Mouse (Mus musculus) neural tube, embryonic 15.5 days (tissue): ENCODE measurements around the gene Rtp3. TPM values are rescaled to one million over a fixed set of nuclear protein-coding genes. Genes with fewer than 3 reads are reported as not detected.

ENCODE experiments used
- ATAC-seq: fragments of 200-750 bp; cut with Nextera tagmentation; 2 replicates; pipeline ENCODE4 v1.8.0; 2017; ENCODE audit warnings: mild to moderate bottlenecking, moderate TSS enrichment, moderate library complexity; ENCODE audit not compliant: low FRiP score
- H3K27ac ChIP-seq: fragments of 300-500 bp; sonication (generic); replicated peaks from 2 replicates; pipeline ENCODE4 v1.5.1; 2015; ENCODE audit warnings: mild to moderate bottlenecking, inconsistent platforms
- H3K27me3 ChIP-seq: fragments of 300-500 bp; sonication (generic); replicated peaks from 2 replicates; pipeline ENCODE4 v1.6.1; 2015; ENCODE audit warnings: inconsistent platforms
- H3K36me3 ChIP-seq: fragments of 300-500 bp; sonication (generic); 2 replicates; pipeline ENCODE4 v1.6.1; 2015; ENCODE audit warnings: inconsistent platforms
- H3K4me1 ChIP-seq: fragments of 300-500 bp; sonication (generic); 2 replicates; pipeline ENCODE4 v1.6.1; 2015; ENCODE audit warnings: inconsistent platforms
- H3K4me2 ChIP-seq: fragments of 300-500 bp; sonication (generic); 2 replicates; pipeline ENCODE4 v1.6.1; 2015; ENCODE audit warnings: inconsistent platforms, mild to moderate bottlenecking, moderate library complexity
- H3K4me3 ChIP-seq: fragments of 300-500 bp; sonication (generic); replicated peaks from 2 replicates; pipeline ENCODE4 v1.5.1; 2015; ENCODE audit warnings: mild to moderate bottlenecking, inconsistent platforms
- H3K9ac ChIP-seq: fragments of 300-500 bp; sonication (generic); replicated peaks from 2 replicates; pipeline ENCODE4 v1.6.1; 2015; ENCODE audit warnings: mild to moderate bottlenecking, inconsistent platforms
- H3K9me3 ChIP-seq: fragments of 300-500 bp; sonication (generic); replicated peaks from 2 replicates; pipeline ENCODE4 v1.6.1; 2016; ENCODE audit warnings: inconsistent platforms
- WGBS: fragments of 180-500 bp; shearing (Covaris S2); methylation state at CpG from one replicate; pipeline ENCODE4 v1.1.7; 2015; ENCODE audit warnings: mixed read lengths; 5-methylcytosine and 5-hydroxymethylcytosine counted together
- polyA plus RNA-seq: library from polyadenylated mRNA; unstranded; fragments of >200 nt; fragmentation: Nextera tagmentation; extraction: Ambion mirVana; gene quantifications from 2 replicates; pipeline ENCODE4 v1.2.1, GENCODE M21; 2015

Rtp3 gene
- polyA plus RNA-seq, 1 experiment from 2014 or later = 0.10 TPM

DNA sequence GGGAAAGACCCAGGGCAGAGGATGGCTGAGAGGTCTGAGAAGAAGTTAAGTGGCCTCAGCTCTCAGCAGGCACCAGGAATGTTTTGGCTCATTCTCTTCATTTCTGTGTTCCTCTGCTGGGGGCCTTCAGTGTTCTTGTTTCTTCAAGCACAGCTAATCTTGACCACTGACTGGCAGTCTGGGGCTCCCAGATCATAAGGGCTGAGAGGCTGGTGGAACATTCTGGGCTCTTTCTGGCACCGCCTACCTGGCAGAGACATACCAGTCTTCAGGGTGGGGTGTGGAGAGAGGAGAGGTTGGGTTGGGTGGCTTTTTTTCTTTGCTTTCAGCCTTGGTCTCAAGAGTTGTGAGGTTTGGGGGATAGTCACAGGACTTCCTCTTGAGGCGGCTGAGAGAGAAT, 8.7 kb upstream of the Rtp3 start:
- Histone ChIP-seq H3K9me3 (no peaks in the 10 kb centered on the region), H3K4me1 (no peaks in the 10 kb centered on the region), H3K36me3 (no peaks in the 10 kb centered on the region), H3K27ac (no peak overlapping the region), H3K9ac (no peak overlapping the region), H3K4me2 (no peak overlapping the region), H3K27me3 (no peaks in the 10 kb centered on the region), H3K4me3 (no peak overlapping the region)
- no peak for ATAC-seq
- WGBS = 88% methylated on average over 2 of the region's 2 CpGs

DNA sequence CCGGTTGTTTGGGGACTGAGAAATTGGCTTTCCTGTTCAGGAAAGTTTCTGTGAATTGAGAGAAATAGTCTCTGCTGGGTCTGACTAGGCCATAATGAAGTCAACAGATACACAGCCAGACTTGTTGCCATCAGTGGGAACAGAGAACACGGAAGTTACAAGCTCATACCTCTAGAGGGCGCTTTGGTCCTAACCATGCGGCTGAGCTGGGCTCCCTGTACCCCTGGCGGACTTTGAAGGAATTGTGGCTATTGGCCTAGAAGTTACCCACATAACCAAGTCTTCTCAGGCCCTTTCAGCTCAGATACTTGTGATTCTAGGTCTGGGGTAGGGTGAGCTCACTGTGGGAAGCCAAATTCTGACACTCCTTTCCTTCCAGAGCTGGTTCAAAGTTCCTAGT, 6.9 kb upstream of the Rtp3 start:
- ATAC-seq = no peak
- H3K4me3 ChIP-seq = no peak overlapping the region
- H3K9me3 ChIP-seq = no peaks in the 10 kb centered on the region
- no peak overlapping the region for H3K27ac ChIP-seq
- no peaks in the 10 kb centered on the region for H3K27me3 ChIP-seq
- no peak overlapping the region for H3K9ac ChIP-seq
- 4% methylated on average over 5 of the region's 5 CpGs for WGBS
- H3K4me1 ChIP-seq = no peaks in the 10 kb centered on the region
- H3K36me3 ChIP-seq = no peaks in the 10 kb centered on the region
- H3K4me2 ChIP-seq = no peak overlapping the region

DNA sequence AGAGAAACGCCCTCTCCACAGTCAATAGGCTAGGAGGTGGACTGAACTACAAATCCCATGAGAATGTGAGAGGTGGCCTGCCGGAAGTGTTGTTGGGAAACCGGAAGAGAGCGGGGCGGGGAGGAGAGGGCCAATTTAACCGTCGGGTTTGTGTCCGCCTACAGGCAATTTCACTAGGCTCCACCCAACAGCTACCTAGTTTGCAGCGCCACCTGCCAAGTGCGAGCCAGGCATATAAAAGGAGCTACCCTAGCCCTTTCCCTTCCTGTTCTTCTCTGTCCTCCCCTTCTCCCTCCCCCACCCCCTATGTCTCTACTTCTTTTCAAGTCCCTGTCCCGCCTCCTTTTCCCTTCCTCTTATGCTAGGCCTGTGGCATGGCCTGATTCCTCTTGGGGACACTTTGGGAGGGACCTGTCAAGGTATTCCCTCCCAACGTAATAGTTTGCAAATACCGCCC, 4.4 kb upstream of the Rtp3 start:
- Histone ChIP-seq H3K9ac (no peak overlapping the region), H3K4me2 (peak overlapping the region; percentile 57), H3K27ac (peak overlapping the region; percentile 60), H3K27me3 (no peaks in the 10 kb centered on the region), H3K4me3 (peak overlapping the region; percentile 44), H3K9me3 (no peaks in the 10 kb centered on the region), H3K36me3 (no peaks in the 10 kb centered on the region), H3K4me1 (no peaks in the 10 kb centered on the region)
- ATAC-seq = peak; percentile 88; the same call in 1 of the 2 replicates
- WGBS = 14% methylated on average over 13 of the region's 13 CpGs

DNA sequence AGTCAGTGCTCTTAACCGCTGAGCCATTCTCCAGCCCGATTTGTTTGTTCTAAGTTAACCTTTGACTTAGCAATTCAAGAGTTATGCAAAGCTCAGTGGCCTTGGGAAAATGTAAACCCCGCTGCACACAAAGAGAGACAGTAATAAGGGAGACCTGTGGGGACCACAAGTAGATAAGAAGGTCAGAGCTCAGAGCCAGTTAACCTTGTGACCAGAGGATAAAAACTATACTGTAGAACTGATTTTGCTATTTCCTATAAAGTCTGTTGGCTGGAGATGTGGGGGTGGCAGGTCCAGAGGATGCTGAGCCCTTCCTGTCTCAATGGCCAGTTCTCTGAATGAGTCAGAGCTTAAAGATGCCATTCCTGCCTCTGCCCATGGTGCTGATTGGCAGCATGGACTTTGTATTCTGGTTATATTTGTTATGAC, 2.9 kb upstream of the Rtp3 start:
- Histone ChIP-seq H3K27ac (no peak overlapping the region), H3K9me3 (no peaks in the 10 kb centered on the region), H3K4me3 (no peak overlapping the region), H3K9ac (no peak overlapping the region), H3K36me3 (no peaks in the 10 kb centered on the region), H3K4me1 (no peaks in the 10 kb centered on the region), H3K27me3 (no peaks in the 10 kb centered on the region), H3K4me2 (no peak overlapping the region)
- WGBS = 50% methylated on average over 3 of the region's 3 CpGs
- ATAC-seq = no peak

DNA sequence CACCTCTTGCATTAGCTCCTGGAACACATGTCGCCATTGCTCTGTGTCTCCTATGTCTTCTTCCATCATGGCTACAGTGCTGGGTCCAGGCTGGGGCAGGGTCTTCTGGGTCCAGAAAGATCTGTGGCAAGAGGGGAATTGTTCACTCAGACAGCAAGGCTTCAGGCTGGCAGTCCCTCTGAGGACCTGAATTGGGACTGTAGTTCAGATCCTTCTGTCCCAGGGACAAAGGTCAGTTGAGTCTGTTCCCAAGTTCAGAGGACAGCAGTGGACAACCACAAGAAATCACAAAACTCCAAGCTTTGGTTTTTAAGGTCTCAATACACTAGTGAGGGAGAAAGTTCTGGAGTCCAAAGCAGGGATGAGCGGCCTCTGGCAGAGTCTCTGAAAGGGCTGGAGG, 840 bp downstream of the Rtp3 start:
- ATAC-seq = no peak
- 100% methylated on average over 2 of the region's 2 CpGs for WGBS
- H3K27me3 ChIP-seq = no peaks in the 10 kb centered on the region

DNA sequence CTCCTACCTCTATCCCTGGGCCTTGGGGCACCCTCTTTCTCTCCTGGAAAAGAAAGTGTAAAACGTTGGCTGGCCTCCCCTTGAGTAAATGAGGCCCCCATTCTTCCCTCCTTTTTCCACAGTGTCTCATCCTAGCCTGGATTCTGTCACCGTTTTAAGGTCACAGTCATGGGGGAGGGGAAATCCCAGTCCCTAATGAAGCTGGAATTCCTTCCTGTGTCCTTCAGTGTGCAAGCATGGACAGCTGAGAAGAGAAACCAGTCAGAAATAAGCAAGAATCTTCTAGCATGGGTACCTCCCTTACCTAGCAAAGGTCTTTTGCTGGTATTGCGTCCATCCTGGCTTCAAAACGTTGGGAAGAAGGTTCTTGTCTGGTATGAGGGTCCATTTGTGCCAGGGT, 1.2 kb downstream of the Rtp3 start:
- ATAC-seq = no peak
- H3K4me1 ChIP-seq = no peaks in the 10 kb centered on the region
- H3K4me2 ChIP-seq = no peak overlapping the region
- no peaks in the 10 kb centered on the region for H3K36me3 ChIP-seq
- no peak overlapping the region for H3K27ac ChIP-seq
- H3K4me3 ChIP-seq = no peak overlapping the region
- H3K27me3 ChIP-seq = no peaks in the 10 kb centered on the region
- H3K9ac ChIP-seq = no peak overlapping the region
- WGBS = 72% methylated on average over 4 of the region's 4 CpGs
- H3K9me3 ChIP-seq = no peaks in the 10 kb centered on the region

More for the DNA sequence above, 840 bp downstream of the Rtp3 start:
- Histone ChIP-seq H3K9me3 (no peaks in the 10 kb centered on the region), H3K4me3 (no peak overlapping the region), H3K36me3 (no peaks in the 10 kb centered on the region), H3K4me2 (no peak overlapping the region), H3K9ac (no peak overlapping the region), H3K4me1 (no peaks in the 10 kb centered on the region), H3K27ac (no peak overlapping the region)

DNA sequence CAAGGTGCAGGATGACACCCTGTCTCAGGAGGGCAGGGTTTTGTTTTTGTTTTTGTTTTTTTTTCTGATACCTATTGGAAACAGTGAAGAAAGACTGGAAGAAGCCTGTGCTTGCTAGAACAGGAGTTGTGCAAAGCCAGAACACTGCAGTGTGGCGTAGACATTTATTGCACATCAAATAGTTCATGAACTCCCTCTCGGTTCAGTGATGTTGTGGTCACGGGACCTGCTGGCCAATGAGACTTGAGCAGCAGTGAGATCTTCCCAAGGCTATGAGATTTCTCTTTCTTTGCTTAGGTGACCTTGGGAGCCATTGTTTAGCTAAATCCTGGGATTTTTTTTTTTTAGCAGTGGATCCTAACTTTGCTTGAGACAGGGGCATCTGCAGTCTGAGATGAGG, 2.3 kb downstream of the Rtp3 start:
- no peaks in the 10 kb centered on the region for H3K36me3 ChIP-seq
- no peak for ATAC-seq
- H3K9me3 ChIP-seq = no peaks in the 10 kb centered on the region
- H3K9ac ChIP-seq = no peak overlapping the region
- no peak overlapping the region for H3K27ac ChIP-seq
- H3K4me3 ChIP-seq = no peak overlapping the region
- H3K4me2 ChIP-seq = no peak overlapping the region
- H3K27me3 ChIP-seq = no peaks in the 10 kb centered on the region
- 75% methylated on average over 3 of the region's 3 CpGs for WGBS
- no peaks in the 10 kb centered on the region for H3K4me1 ChIP-seq

DNA sequence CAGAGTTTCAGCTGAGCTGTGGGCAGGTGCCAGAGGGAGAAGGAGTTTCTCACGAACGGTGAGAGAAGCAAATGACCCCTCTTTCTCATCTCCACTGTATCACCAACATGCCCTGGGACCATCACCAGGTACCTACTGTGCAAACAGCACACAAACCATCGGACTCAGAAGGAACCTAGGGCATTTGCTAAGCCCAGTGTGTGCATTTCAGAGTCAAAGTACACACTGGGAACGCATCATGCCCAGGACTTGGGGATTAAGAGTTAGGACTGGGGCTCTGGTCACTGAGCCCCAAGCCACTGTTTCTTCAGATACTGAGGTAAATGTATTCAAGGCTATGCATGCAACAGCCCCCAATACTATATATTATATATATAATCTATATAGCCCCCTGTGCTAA, 3.1 kb downstream of the Rtp3 start:
- Histone ChIP-seq H3K4me1 (no peaks in the 10 kb centered on the region), H3K9me3 (no peaks in the 10 kb centered on the region), H3K4me3 (no peak overlapping the region), H3K9ac (no peak overlapping the region), H3K27me3 (no peaks in the 10 kb centered on the region), H3K27ac (no peak overlapping the region), H3K36me3 (no peaks in the 10 kb centered on the region), H3K4me2 (no peak overlapping the region)
- 84% methylated on average over 4 of the region's 4 CpGs for WGBS
- no peak for ATAC-seq

DNA sequence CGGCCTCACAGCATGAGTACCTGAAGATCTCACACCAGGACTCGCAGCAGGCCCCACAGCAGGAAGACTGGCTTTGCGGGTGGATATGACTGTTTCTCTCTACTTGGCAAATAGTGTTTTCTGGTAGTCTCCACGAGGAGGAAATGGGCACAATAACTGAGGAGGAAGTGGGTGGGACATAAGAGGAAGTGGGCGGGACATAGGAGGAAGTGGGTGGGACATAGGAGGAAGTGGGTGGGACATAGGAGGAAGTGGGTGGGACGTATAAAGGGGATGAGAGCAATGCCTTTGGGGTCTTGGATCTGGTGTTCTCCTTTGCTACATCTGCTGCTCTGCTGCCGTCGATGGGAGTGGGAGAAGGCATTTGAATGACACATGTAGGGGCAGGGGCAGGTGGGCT, 4.4 kb downstream of the Rtp3 start:
- no peaks in the 10 kb centered on the region for H3K9me3 ChIP-seq
- H3K36me3 ChIP-seq = no peaks in the 10 kb centered on the region
- no peak overlapping the region for H3K27ac ChIP-seq
- H3K9ac ChIP-seq = no peak overlapping the region
- 91% methylated on average over 8 of the region's 8 CpGs for WGBS
- no peaks in the 10 kb centered on the region for H3K4me1 ChIP-seq
- H3K27me3 ChIP-seq = no peaks in the 10 kb centered on the region
- ATAC-seq = no peak
- no peak overlapping the region for H3K4me3 ChIP-seq
- no peak overlapping the region for H3K4me2 ChIP-seq

DNA sequence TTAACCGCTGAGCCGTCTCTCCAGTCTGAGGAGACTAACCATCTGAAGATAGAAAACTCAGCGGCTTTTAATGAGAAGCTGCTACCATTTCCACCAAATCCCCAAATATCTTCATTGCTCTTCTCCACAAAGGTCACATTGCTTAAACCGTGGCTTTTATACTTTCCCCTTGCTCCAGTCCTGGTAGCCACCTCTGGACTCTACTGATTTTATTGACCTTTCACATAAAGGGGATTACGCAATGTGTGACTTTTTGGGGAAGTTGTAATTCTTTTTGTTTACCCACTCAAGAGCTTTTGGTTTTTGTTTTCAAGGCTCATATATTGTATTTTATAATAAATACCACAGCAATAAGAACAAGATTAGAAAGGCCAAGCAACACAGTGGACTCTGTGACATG, 4.8 kb downstream of the Rtp3 start:
- Histone ChIP-seq H3K4me2 (no peak overlapping the region), H3K27ac (no peak overlapping the region), H3K36me3 (no peaks in the 10 kb centered on the region), H3K9ac (no peak overlapping the region), H3K27me3 (no peaks in the 10 kb centered on the region), H3K4me1 (no peaks in the 10 kb centered on the region), H3K9me3 (no peaks in the 10 kb centered on the region), H3K4me3 (no peak overlapping the region)
- 94% methylated on average over 5 of the region's 5 CpGs for WGBS
- no peak for ATAC-seq

DNA sequence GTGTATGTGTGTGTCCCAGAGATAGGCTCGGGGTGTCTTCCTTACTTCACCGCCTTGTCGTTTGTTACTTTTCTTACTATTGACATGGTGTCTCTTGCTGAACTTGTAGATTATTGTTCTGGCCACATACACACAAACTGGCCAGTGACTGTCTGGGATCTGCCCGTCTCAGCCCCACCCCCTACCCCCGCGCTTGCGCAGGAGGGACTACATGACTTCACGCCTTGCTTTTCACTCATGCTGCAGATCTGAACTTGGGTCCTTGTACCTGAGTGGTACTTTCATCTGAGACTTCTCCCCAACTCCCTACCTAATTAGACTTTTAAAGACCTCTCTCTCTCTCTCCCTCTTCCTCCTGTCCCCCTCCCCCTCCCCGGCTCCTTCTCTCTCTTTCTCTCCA, 6.3 kb downstream of the Rtp3 start:
- Histone ChIP-seq H3K9ac (no peak overlapping the region), H3K4me3 (no peak overlapping the region), H3K27ac (no peak overlapping the region), H3K4me1 (no peaks in the 10 kb centered on the region), H3K27me3 (no peaks in the 10 kb centered on the region), H3K9me3 (no peaks in the 10 kb centered on the region), H3K36me3 (no peaks in the 10 kb centered on the region), H3K4me2 (no peak overlapping the region)
- no peak for ATAC-seq
- 93% methylated on average over 9 of the region's 9 CpGs for WGBS

DNA sequence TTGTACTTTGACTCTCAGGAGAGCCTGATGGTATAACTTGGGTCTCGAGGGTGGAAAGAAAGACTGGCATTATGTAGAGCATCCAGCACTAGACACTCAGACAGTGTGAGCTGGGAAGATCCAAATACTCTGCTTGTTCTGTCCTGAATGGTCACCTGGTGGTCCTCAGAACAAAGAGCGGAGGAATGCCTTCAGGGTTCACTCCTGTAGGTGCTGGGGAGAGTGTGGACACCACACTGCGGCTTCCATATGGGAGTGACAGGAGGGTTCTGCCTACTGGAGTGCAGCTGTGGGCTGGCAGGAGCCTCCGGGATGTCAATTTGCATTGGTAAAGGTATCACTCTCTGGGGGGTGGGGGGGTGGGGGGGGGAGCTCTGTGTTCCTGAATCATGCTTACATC, 8.0 kb downstream of the Rtp3 start:
- H3K27ac ChIP-seq = no peak overlapping the region
- WGBS = 62% methylated on average over 4 of the region's 4 CpGs
- no peaks in the 10 kb centered on the region for H3K4me1 ChIP-seq
- H3K27me3 ChIP-seq = no peaks in the 10 kb centered on the region
- no peak overlapping the region for H3K9ac ChIP-seq
- ATAC-seq = no peak
- no peak overlapping the region for H3K4me2 ChIP-seq
- no peaks in the 10 kb centered on the region for H3K9me3 ChIP-seq
- H3K4me3 ChIP-seq = no peak overlapping the region
- no peaks in the 10 kb centered on the region for H3K36me3 ChIP-seq

DNA sequence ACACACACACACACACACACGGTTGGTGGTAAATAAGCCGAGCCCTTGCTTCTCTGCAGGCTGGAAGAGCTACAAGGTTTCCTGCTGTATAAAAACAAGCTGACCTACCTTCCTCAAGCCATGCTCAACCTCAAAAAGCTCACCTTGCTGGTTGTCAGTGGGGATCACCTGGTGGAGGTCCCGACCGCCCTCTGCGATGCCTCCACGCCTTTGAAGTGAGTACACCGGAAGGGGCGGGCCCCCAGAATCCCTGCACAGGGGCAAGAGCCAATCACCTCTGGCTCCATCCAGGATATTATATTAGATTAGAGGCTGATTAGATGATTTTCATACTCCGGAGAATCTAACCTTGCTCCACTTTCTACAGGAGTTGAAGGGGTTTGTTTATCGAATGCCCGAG, 11.0 kb downstream of the Rtp3 start:
- Histone ChIP-seq H3K27ac (no peak overlapping the region), H3K27me3 (no peaks in the 10 kb centered on the region), H3K9ac (no peak overlapping the region), H3K36me3 (no peaks in the 10 kb centered on the region), H3K4me1 (no peaks in the 10 kb centered on the region), H3K4me3 (no peak overlapping the region), H3K4me2 (no peak overlapping the region), H3K9me3 (no peaks in the 10 kb centered on the region)
- no peak for ATAC-seq
- WGBS = 95% methylated on average over 11 of the region's 11 CpGs
